Mouse (Mus musculus) lung, postnatal 4 days (tissue): ENCODE data around the gene 2900026A02Rik.

Source experiments
- DNase-seq, 2 experiments: peaks; one replicate each; pipeline ENCODE4 v3.0.0; 2021

The 2900026A02Rik gene

GRCm38 (mm10) chr5:113090077-113090690 lies 130.9 kb downstream of the 2900026A02Rik start:
- DNase-seq, result no peak

DNA sequence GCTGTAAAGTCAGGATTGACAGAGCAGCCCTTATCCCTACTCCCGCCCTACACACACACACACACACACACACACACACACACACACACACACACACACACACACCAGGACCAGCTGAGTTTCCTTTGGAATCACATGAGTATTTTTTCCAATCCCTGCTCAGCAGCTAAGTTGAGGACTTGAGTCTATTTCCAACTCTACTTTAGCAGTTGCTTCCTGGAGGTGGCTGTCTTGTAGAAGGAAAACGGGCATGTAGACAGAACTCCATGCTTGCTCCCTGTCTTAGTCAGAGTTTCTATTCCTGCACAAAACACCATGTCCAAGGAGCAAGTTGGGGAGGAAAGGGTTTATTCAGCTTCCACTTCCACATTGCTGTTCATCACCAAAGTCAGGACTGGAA lies 133.6 kb downstream of the 2900026A02Rik start:
- DNase-seq, result no peak

DNA sequence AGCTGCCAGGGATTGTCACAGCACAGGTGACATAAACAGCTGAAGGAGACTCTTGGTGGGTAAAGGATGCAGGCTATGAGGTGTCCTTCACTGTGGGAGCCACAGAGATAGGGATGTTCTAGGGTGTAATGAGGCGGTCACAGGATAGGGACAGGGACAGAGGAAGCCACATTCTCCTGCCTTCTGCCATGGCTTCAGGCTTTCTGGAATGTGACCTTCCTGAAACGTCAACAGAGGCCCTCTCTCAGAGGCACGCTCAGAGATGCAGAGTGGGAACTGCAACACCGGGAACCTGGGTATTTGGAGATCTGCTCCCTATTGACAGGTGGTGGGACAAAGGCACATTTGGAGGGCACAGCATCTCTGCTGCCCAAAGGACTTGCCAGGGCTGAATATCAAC lies 134.0 kb downstream of the 2900026A02Rik start:
- DNase-seq, result no peak

DNA sequence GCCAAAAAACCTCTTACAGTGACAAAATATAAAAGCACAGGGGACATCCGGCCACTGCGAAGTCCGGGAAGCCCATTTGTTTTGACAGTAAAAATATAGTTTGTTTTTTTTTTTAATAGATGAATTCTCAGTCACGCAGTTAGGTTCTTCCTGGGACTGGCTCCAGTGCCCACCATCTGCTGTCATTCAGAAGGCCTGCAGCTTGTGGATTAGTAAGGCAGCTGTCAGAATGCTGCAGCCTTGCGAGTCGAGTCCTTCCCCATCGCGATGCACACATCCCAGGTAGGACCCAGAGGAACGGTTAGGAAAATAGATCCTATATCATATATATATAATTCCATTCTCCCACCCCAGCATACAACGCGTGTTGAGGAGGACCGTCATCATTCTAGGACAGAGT lies 134.6 kb downstream of the 2900026A02Rik start:
- DNase-seq, result no peak

DNA sequence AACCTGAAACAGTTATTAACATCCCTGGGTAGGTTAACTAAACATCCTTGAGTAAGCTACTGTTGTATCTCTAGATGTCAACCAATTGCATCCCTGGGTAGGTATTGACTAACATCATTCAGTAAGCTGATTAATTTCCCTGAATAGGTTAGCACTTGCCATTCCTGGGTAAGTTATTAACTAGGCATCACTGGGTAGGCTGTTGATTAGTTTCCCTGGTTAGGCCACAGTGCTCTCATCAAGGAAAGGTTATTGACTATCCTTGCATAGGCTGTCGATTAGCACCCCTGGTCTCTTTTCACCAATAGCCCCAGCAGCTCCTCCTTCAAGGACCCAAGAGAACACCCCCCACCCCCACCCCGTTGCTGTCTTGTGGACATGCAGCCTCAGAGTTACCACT lies 135.1 kb downstream of the 2900026A02Rik start:
- no peak for DNase-seq

GRCm38 (mm10) chr5:113084309-113084708 lies 136.7 kb downstream of the 2900026A02Rik start:
- DNase-seq, result no peak

GRCm38 (mm10) chr5:113082356-113083168 lies 138.5 kb downstream of the 2900026A02Rik start:
- no peak for DNase-seq

GRCm38 (mm10) chr5:113081439-113081838 lies 139.6 kb downstream of the 2900026A02Rik start, which contains the start of gene Crybb3:
Gene Crybb3 (minus strand): TSS chr5:113081584.
- no peak for DNase-seq

- no peak for DNase-seq
Measured at GRCm38 (mm10) chr5:113081020-113081419, 140.0 kb downstream of the 2900026A02Rik start.

GRCm38 (mm10) chr5:113079783-113080182 lies 141.3 kb downstream of the 2900026A02Rik start:
- peak in 1 of 2 experiments; percentile 56 for DNase-seq

- DNase-seq, result no peak
Measured at GRCm38 (mm10) chr5:113078686-113079085, 142.3 kb downstream of the 2900026A02Rik start.

- DNase-seq, result no peak
Measured at GRCm38 (mm10) chr5:113070017-113070416, 151.0 kb downstream of the 2900026A02Rik start, which contains the start of gene Crybb2. Gene Crybb2 (minus strand): TSS chr5:113070117.

DNA sequence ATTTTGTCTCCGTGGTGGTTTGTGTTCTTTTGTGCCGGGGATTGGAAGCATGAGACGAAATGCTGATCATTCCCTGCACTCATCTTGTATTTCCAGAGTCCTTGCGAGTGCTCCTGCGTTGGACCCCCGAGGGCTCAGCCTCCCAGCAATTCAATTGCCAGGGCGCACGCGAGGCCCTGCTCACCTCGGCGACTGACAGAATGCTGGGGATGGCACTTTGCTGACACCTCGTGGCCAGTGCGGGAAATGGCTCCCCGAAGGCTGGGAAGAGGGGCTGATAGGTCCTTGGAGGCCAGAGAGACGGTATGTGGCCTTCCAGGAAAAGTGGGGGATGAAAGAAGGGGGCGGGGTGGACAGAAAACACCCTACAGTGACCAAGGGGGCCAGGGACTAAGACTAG lies 166.7 kb downstream of the 2900026A02Rik start:
- peak; percentile 80 to 86 for DNase-seq

DNA sequence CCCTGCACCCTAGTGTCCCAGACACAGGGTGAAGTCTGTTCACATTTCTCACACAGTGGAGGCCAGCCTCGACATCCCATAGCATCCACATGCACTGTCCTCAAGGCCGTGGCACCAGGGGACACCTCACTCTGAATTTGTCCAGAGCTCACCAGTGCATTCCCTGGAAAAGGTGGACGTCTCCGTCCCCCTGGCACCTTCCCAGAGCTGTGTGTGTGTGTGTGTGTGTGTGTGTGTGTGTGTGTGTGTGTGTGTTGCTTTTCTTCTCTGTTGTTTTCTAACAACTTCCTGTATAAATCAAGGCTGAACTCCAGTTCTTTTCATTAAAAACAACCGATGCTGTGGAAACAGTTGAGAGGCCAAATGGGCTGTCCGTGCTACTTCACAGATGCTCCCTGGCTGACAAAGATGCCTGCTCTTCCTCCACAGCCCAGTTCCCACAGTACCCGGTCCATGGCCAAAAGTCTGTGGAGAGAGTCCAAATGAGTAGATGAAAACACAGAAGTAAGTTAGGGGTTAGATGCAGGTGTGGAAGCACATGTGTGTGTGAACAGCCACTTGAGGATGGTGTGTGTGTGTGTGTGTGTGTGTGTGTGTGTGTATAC lies 170.4 kb downstream of the 2900026A02Rik start:
- peak; percentile 16 to 59 for DNase-seq

DNA sequence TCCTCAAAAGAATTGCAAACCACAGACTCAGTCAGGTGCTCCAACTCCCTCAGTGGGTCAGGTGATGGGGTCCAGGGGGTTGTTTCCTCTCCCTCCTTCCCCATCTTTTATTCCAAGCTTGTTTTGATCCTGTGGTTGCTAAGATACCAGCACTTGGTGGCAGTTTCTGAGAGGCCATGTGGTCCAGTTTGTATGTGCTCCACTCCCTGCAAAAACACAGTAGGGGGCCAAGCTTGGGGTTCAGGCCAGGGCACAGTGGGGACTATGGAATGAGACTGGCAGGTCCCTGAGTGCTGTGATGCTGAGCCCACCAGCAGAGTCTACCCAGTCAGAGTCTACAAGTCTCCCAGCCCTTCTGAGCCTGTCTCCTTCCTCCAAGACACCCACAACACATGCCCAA lies 171.2 kb downstream of the 2900026A02Rik start:
- no peak for DNase-seq

- DNase-seq, result no peak
Measured at GRCm38 (mm10) chr5:113045511-113046273, 175.3 kb downstream of the 2900026A02Rik start.

DNA sequence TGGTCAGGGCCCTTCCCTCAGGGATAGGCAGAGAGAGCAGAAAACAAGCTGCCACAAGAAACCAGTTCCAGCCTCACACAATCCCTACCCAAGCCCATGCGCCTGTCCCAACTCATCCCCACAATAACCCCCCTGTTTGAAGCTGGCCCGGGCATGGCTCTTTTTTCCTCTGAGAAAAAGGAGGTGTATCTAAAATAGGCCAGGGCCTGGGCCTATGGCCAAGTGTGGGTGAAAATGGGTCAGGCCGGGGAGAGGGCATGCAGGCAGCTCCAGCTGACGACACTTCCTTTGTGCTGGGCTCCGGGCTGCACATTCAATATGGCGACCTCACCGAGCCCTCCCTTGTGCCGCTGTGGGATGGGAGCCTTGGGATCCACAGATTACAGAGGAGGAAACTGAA lies 177.5 kb downstream of the 2900026A02Rik start:
- DNase-seq, result peak in 1 of 2 experiments; percentile 36

- peak; percentile 56 to 86 for DNase-seq
Measured at GRCm38 (mm10) chr5:113041567-113042071, 179.4 kb downstream of the 2900026A02Rik start.

DNA sequence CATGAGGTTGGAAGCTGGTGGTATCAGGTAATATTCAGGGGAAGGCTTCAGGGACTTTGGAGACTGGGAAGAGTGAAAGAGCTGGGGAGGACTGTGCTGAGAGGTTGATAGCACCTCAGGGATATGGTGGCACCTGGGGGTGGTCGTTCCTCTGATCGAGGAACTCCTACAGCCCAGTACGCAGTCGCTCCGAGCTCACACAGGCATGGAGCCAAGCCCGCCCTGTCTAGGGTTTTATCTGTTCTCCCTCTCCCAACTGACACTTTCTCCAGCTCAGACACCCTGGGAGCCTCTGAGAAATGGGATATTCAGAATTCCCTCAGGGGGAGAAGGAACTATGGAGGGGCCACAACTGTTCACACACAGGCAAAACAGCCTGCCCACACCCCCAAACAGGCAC lies 180.3 kb downstream of the 2900026A02Rik start:
- DNase-seq, result peak in 1 of 2 experiments; percentile 59

GRCm38 (mm10) chr5:113038601-113039000 lies 182.4 kb downstream of the 2900026A02Rik start:
- no peak for DNase-seq
